Mouse (Mus musculus): ENCODE results near the gene Atp6v1c2. TPM values are rescaled to one million over a fixed set of nuclear protein-coding genes. Genes with fewer than 3 reads are reported as not detected.

Gene Atp6v1c2
- 0.16 and 0.41 TPM in 2 replicates for polyA plus RNA-seq (2012; rRNA removed)

DNA sequence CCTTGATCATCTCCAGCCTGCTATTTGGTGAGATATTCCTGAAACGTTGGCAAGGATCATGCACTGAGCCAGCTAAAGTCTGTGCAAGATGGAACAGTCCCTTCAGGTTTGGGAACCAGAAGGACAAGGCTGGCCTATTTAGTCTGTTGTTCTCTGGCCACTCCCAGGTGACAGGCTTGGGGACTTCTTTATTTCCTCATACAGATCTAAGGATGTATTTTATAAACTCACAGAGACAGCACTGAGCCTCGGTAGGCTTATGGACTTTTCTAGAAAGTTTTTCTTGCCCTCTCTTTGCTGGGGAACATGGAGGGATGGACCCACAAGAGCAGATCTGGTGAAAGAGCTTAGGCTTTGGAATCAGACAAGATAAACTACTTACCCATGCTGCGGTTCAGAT lies at the start of gene Atp6v1c2:
Gene Atp6v1c2 (minus strand): TSS at position 101 of the 400 bp plus-strand sequence.

GRCm38 (mm10) chr12:17348048-17349036 lies 19.2 kb upstream of the Atp6v1c2 start, which contains the start of gene Nol10:
Gene Nol10 (plus strand): TSS chr12:17348458.

GRCm38 (mm10) chr12:17265971-17266672 lies 63.0 kb downstream of the Atp6v1c2 start, which contains the start of gene Pdia6:
Gene Pdia6 (plus strand): TSS chr12:17266545.

Other genes starting within 250 kb of the Atp6v1c2 start
- 0.98 and 1.1 TPM in 2 replicates for gene Kcnf1, start 152.5 kb downstream of the Atp6v1c2 start, polyA plus RNA-seq (2012; rRNA removed)
- gene Pdia6, start 62.8 kb downstream of the Atp6v1c2 start, polyA plus RNA-seq (2012; rRNA removed) = 364 and 385 TPM in 2 replicates
- 23.4 and 29.5 TPM in 2 replicates for gene Nol10, start 19.1 kb upstream of the Atp6v1c2 start, polyA plus RNA-seq (2012; rRNA removed)
- gene Odc1, start 215.4 kb upstream of the Atp6v1c2 start, polyA plus RNA-seq (2012; rRNA removed) = 344 and 371 TPM in 2 replicates